Mouse (Mus musculus): ENCODE results near the gene Olfr729. TPM values are rescaled to one million over a fixed set of nuclear protein-coding genes. Genes with fewer than 3 reads are reported as not detected.

Olfr729 gene
- polyA plus RNA-seq (2015; fragmentation: Nextera tagmentation; extraction: Ambion mirVana), result not detected in 2 replicates

- ATAC-seq (ENCODE audit: low FRiP score, low TSS enrichment) (no peak), DNase-seq (ENCODE audit: low spot score) (no peak)
- no peaks in the 10 kb centered on the region for H3K9me3 ChIP-seq (ENCODE audit: control insufficient read depth, low read length)
- H3K4me2 ChIP-seq (replicated peaks; ENCODE audit: low read depth), result no peak within 1 kb of the TSS
- no peaks in the 10 kb centered on the region for H3K4me1 ChIP-seq (replicated peaks; ENCODE audit: control insufficient read depth, insufficient read depth)
- H3K27ac ChIP-seq (replicated peaks), result no peak within 1 kb of the TSS
- no peaks in the 10 kb centered on the region for H3K27me3 ChIP-seq (ENCODE audit: control insufficient read depth, insufficient read depth, low read length)
- no peak within 1 kb of the TSS for H3K9ac ChIP-seq (ENCODE audit: low read length)
- no peaks in the 10 kb centered on the region for H3K36me3 ChIP-seq (ENCODE audit: control insufficient read depth, insufficient read depth, low read length)
- no peak within 1 kb of the TSS for H3K4me3 ChIP-seq (ENCODE audit: low read depth, low read length)
- TF ChIP-seq CTCF (IDR thresholded peaks at IDR 0.05; ENCODE audit: low read depth), result no peak
Measured at GRCm38 (mm10) chr14:50152810-50153209, at the start of gene Olfr729. Gene Olfr729, minus strand, starts transcription at chr14:50152910.

- Histone ChIP-seq H3K9ac (ENCODE audit: low read length) (no peak within 1 kb of the TSS), H3K4me1 (replicated peaks; ENCODE audit: control insufficient read depth, insufficient read depth) (no peaks in the 10 kb centered on the region), H3K27me3 (ENCODE audit: control insufficient read depth, insufficient read depth, low read length) (no peaks in the 10 kb centered on the region), H3K27ac (replicated peaks) (no peak within 1 kb of the TSS), H3K36me3 (ENCODE audit: control insufficient read depth, insufficient read depth, low read length) (no peaks in the 10 kb centered on the region), H3K9me3 (ENCODE audit: control insufficient read depth, low read length) (no peaks in the 10 kb centered on the region), H3K4me2 (replicated peaks; ENCODE audit: low read depth) (no peak within 1 kb of the TSS), H3K4me3 (ENCODE audit: low read depth, low read length) (no peak within 1 kb of the TSS)
- 31% methylated on average over 1 of the region's 1 CpGs for WGBS
- TF ChIP-seq CTCF (IDR thresholded peaks at IDR 0.05; ENCODE audit: low read depth), result no peak
- no peak for TF ChIP-seq EP300 (optimal IDR thresholded peaks at IDR 0.05)
- ATAC-seq (ENCODE audit: low FRiP score, low TSS enrichment), result no peak
- DNase-seq (ENCODE audit: low spot score), result no peak
Measured at GRCm38 (mm10) chr14:50188098-50188497, 35.4 kb upstream of the Olfr729 start, which contains the start of gene Olfr730. Gene Olfr730, minus strand, starts transcription at chr14:50188198.

GRCm38 (mm10) chr14:50142580-50142979 lies 10.1 kb downstream of the Olfr729 start, which contains the start of gene Olfr728:
Gene Olfr728, minus strand, starts transcription at chr14:50142680.
- Histone ChIP-seq H3K9me3 (ENCODE audit: control insufficient read depth, low read length) (no peaks in the 10 kb centered on the region), H3K4me3 (ENCODE audit: low read depth, low read length) (no peak within 1 kb of the TSS), H3K27me3 (ENCODE audit: control insufficient read depth, insufficient read depth, low read length) (no peaks in the 10 kb centered on the region), H3K36me3 (ENCODE audit: control insufficient read depth, insufficient read depth, low read length) (no peaks in the 10 kb centered on the region), H3K9ac (ENCODE audit: low read length) (no peak within 1 kb of the TSS), H3K27ac (replicated peaks) (no peak within 1 kb of the TSS), H3K4me2 (replicated peaks; ENCODE audit: low read depth) (no peak within 1 kb of the TSS), H3K4me1 (replicated peaks; ENCODE audit: control insufficient read depth, insufficient read depth) (no peaks in the 10 kb centered on the region)
- no peak for TF ChIP-seq EP300 (optimal IDR thresholded peaks at IDR 0.05)
- TF ChIP-seq CTCF (IDR thresholded peaks at IDR 0.05; ENCODE audit: low read depth), result no peak
- no peak for ATAC-seq (ENCODE audit: low FRiP score, low TSS enrichment)
- no peak for DNase-seq (ENCODE audit: low spot score)
- 89% methylated on average over 5 of the region's 5 CpGs for WGBS

GRCm38 (mm10) chr14:50122886-50123285 lies 29.8 kb downstream of the Olfr729 start, which contains the start of gene Olfr727:
Gene Olfr727, plus strand, starts transcription at chr14:50123186.
- H3K4me2 ChIP-seq (replicated peaks; ENCODE audit: low read depth), result no peak within 1 kb of the TSS
- ATAC-seq (ENCODE audit: low FRiP score, low TSS enrichment) (no peak), DNase-seq (ENCODE audit: low spot score) (no peak)
- H3K9me3 ChIP-seq (ENCODE audit: control insufficient read depth, low read length), result no peaks in the 10 kb centered on the region
- H3K36me3 ChIP-seq (ENCODE audit: control insufficient read depth, insufficient read depth, low read length), result no peaks in the 10 kb centered on the region
- no peak within 1 kb of the TSS for H3K4me3 ChIP-seq (ENCODE audit: low read depth, low read length)
- no peak within 1 kb of the TSS for H3K27ac ChIP-seq (replicated peaks)
- WGBS, result 82% methylated on average over 1 of the region's 1 CpGs
- H3K27me3 ChIP-seq (ENCODE audit: control insufficient read depth, insufficient read depth, low read length), result no peaks in the 10 kb centered on the region
- no peaks in the 10 kb centered on the region for H3K4me1 ChIP-seq (replicated peaks; ENCODE audit: control insufficient read depth, insufficient read depth)
- no peak within 1 kb of the TSS for H3K9ac ChIP-seq (ENCODE audit: low read length)
- no peak for TF ChIP-seq CTCF (IDR thresholded peaks at IDR 0.05; ENCODE audit: low read depth)
- no peak for TF ChIP-seq EP300 (optimal IDR thresholded peaks at IDR 0.05)

Other genes starting within 250 kb of the Olfr729 start
- gene Olfr723, start 221.1 kb downstream of the Olfr729 start, polyA plus RNA-seq (2015; fragmentation: Nextera tagmentation; extraction: Ambion mirVana), result not detected in 2 replicates
- not detected in 2 replicates for gene Olfr724, start 189.6 kb downstream of the Olfr729 start, polyA plus RNA-seq (2015; fragmentation: Nextera tagmentation; extraction: Ambion mirVana)
- gene Olfr725, start 112.5 kb downstream of the Olfr729 start, polyA plus RNA-seq (2015; fragmentation: Nextera tagmentation; extraction: Ambion mirVana), result not detected in 2 replicates
- not detected in 2 replicates for gene Olfr726, start 62.0 kb downstream of the Olfr729 start, polyA plus RNA-seq (2015; fragmentation: Nextera tagmentation; extraction: Ambion mirVana)
- not detected in 2 replicates for gene Olfr727, start 29.7 kb downstream of the Olfr729 start, polyA plus RNA-seq (2015; fragmentation: Nextera tagmentation; extraction: Ambion mirVana)
- 0.04 TPM in 1 of 2 replicates, not detected in the other for gene Olfr728, start 10.2 kb downstream of the Olfr729 start, polyA plus RNA-seq (2015; fragmentation: Nextera tagmentation; extraction: Ambion mirVana)
- not detected in 2 replicates for gene Olfr730, start 35.3 kb upstream of the Olfr729 start, polyA plus RNA-seq (2015; fragmentation: Nextera tagmentation; extraction: Ambion mirVana)
- gene Olfr731, start 89.0 kb upstream of the Olfr729 start, polyA plus RNA-seq (2015; fragmentation: Nextera tagmentation; extraction: Ambion mirVana), result not detected in 2 replicates
- not detected in 2 replicates for gene Olfr732, start 131.3 kb upstream of the Olfr729 start, polyA plus RNA-seq (2015; fragmentation: Nextera tagmentation; extraction: Ambion mirVana)
- not detected in 2 replicates for gene Olfr733, start 148.6 kb upstream of the Olfr729 start, polyA plus RNA-seq (2015; fragmentation: Nextera tagmentation; extraction: Ambion mirVana)
- gene Olfr734, start 173.9 kb upstream of the Olfr729 start, polyA plus RNA-seq (2015; fragmentation: Nextera tagmentation; extraction: Ambion mirVana), result not detected in 2 replicates
- not detected in 2 replicates for gene Olfr735, start 196.0 kb upstream of the Olfr729 start, polyA plus RNA-seq (2015; fragmentation: Nextera tagmentation; extraction: Ambion mirVana)
- 0.04 TPM in 1 of 2 replicates, not detected in the other for gene Tlr11, start 205.0 kb upstream of the Olfr729 start, polyA plus RNA-seq (2015; fragmentation: Nextera tagmentation; extraction: Ambion mirVana)
- gene Olfr736, start 228.3 kb upstream of the Olfr729 start, polyA plus RNA-seq (2015; fragmentation: Nextera tagmentation; extraction: Ambion mirVana), result not detected in 2 replicates